Mouse (Mus musculus): ENCODE data around the gene Zfp974. TPM values are rescaled to one million over a fixed set of nuclear protein-coding genes. Genes with fewer than 3 reads are reported as not detected.
"Not testable (repeated sequence)": the region's sequence is repeated elsewhere in the genome, so short reads cannot be mapped to it uniquely, and the experiment has no call there.

Zfp974 gene
- 5.8 and 6.1 TPM in 2 replicates for polyA plus RNA-seq (2015; fragmentation: Nextera tagmentation; extraction: Ambion mirVana)

DNA sequence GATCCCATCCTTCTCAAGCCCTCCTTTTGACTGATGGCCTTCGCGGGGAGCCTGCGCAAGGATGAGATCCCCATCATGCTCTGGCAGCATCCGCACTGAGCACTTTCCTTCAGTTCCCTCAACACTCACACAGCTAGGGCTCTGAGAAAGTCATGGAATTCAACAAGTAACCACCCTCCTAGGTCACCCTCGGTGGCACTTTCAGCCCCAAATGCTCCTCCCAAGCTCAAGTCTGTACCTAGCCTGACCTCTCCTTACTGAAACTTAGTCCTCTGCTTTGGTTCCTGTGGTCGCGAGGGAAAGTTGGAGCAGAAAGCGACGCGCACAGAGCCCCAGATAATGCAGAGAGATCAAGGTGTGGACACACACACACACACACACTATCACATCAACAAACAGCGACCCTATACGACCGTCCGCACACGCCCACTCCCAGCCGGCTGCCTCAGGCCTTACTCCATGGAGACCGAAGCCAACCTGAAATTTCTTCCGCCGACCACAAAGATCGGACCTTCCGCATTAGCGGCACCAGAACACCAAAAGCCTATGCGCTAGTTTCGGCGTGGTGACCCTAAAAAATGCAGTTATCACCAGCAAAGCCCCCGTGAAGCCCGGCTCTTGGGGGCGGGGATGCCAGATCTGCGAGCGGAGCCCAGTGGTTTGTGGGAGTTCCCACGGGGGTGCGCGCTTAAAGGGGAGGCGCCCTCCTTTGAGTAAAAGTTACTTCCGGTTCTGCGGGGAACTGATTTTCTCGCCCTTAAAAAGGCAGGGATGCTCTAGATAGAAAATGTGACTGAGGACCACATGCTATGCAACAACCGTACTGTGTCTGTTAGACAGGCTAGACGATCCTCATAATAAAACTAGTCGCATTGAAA lies at the start of gene Zfp974:
Gene Zfp974 (minus strand): TSS at position 643 of the 878 bp plus-strand sequence.
- 5% methylated on average over 40 of the region's 40 CpGs for WGBS
- Histone ChIP-seq H3K36me3 (ENCODE audit: control insufficient read depth, insufficient read depth, low read length) (no peaks in the 10 kb centered on the region), H3K4me2 (ENCODE audit: low read depth, low read length) (peak within 1 kb of the TSS; percentile 93), H3K9me3 (ENCODE audit: control insufficient read depth, low read length) (no peaks in the 10 kb centered on the region), H3K27me3 (replicated peaks; ENCODE audit: control insufficient read depth, insufficient read depth, low read length) (no peaks in the 10 kb centered on the region), H3K4me3 (ENCODE audit: low read length) (peak within 1 kb of the TSS; percentile 76), H3K4me1 (ENCODE audit: control insufficient read depth, insufficient read depth, low read length) (peaks cover 8% of the 10 kb centered on the region), H3K9ac (ENCODE audit: low read depth, low read length) (peak within 1 kb of the TSS; percentile 82), H3K27ac (ENCODE audit: low read length) (peak within 1 kb of the TSS; percentile 14; the same call in 1 of the 2 replicates)
- peak; percentile 92 for ATAC-seq

- H3K27me3 ChIP-seq (replicated peaks; ENCODE audit: control insufficient read depth, insufficient read depth, low read length); H3K9me3 ChIP-seq (ENCODE audit: control insufficient read depth, low read length); H3K9ac ChIP-seq (ENCODE audit: low read depth, low read length); ATAC-seq; H3K4me1 ChIP-seq (ENCODE audit: control insufficient read depth, insufficient read depth, low read length); H3K36me3 ChIP-seq (ENCODE audit: control insufficient read depth, insufficient read depth, low read length); H3K4me2 ChIP-seq (ENCODE audit: low read depth, low read length); H3K27ac ChIP-seq (ENCODE audit: low read length); H3K4me3 ChIP-seq (ENCODE audit: low read length): not testable (repeated sequence)
- WGBS: 94% methylated on average over 13 of the region's 13 CpGs
Measured at GRCm38 (mm10) chr7:27949451-27949850, 20.2 kb upstream of the Zfp974 start.

- H3K36me3 ChIP-seq (ENCODE audit: control insufficient read depth, insufficient read depth, low read length); H3K4me1 ChIP-seq (ENCODE audit: control insufficient read depth, insufficient read depth, low read length); ATAC-seq; H3K4me2 ChIP-seq (ENCODE audit: low read depth, low read length); H3K27me3 ChIP-seq (replicated peaks; ENCODE audit: control insufficient read depth, insufficient read depth, low read length); H3K27ac ChIP-seq (ENCODE audit: low read length); H3K4me3 ChIP-seq (ENCODE audit: low read length); H3K9ac ChIP-seq (ENCODE audit: low read depth, low read length); H3K9me3 ChIP-seq (ENCODE audit: control insufficient read depth, low read length): not testable (repeated sequence)
- WGBS: 50% methylated on average over 5 of the region's 7 CpGs
Measured at GRCm38 (mm10) chr7:27941869-27942268, 12.6 kb upstream of the Zfp974 start.

- peak overlapping the region; percentile 32 for H3K4me3 ChIP-seq (ENCODE audit: low read length)
- H3K4me2 ChIP-seq (ENCODE audit: low read depth, low read length): peak overlapping the region; percentile 48
- not testable (repeated sequence) for H3K27me3 ChIP-seq (replicated peaks; ENCODE audit: control insufficient read depth, insufficient read depth, low read length); H3K9me3 ChIP-seq (ENCODE audit: control insufficient read depth, low read length); H3K36me3 ChIP-seq (ENCODE audit: control insufficient read depth, insufficient read depth, low read length); H3K27ac ChIP-seq (ENCODE audit: low read length); H3K4me1 ChIP-seq (ENCODE audit: control insufficient read depth, insufficient read depth, low read length)
- ATAC-seq: peak; percentile 61; the same call in 1 of the 2 replicates
- peak overlapping the region; percentile 51; the same call in 1 of the 2 replicates for H3K9ac ChIP-seq (ENCODE audit: low read depth, low read length)
- WGBS: 9% methylated on average over 1 of the region's 9 CpGs
Measured at GRCm38 (mm10) chr7:27933800-27934158, 4.5 kb upstream of the Zfp974 start.

- peak; percentile 81 for ATAC-seq
- peak overlapping the region; percentile 51 for H3K9ac ChIP-seq (ENCODE audit: low read depth, low read length)
- H3K4me1 ChIP-seq (ENCODE audit: control insufficient read depth, insufficient read depth, low read length): peaks cover 8% of the 10 kb centered on the region
- peak overlapping the region; percentile 48 for H3K4me2 ChIP-seq (ENCODE audit: low read depth, low read length)
- H3K36me3 ChIP-seq (ENCODE audit: control insufficient read depth, insufficient read depth, low read length): no peaks in the 10 kb centered on the region
- H3K9me3 ChIP-seq (ENCODE audit: control insufficient read depth, low read length): no peaks in the 10 kb centered on the region
- peak overlapping the region; percentile 32 for H3K4me3 ChIP-seq (ENCODE audit: low read length)
- 18% methylated on average over 7 of the region's 7 CpGs for WGBS
- H3K27me3 ChIP-seq (replicated peaks; ENCODE audit: control insufficient read depth, insufficient read depth, low read length): no peaks in the 10 kb centered on the region
- H3K27ac ChIP-seq (ENCODE audit: low read length): no peak overlapping the region
Measured at GRCm38 (mm10) chr7:27933050-27933799, 4.0 kb upstream of the Zfp974 start.

- WGBS: 30% methylated on average over 4 of the region's 4 CpGs
Measured at GRCm38 (mm10) chr7:27927041-27927440, 2.2 kb downstream of the Zfp974 start.

GRCm38 (mm10) chr7:27910952-27911351 lies 18.3 kb downstream of the Zfp974 start:
- H3K4me3 ChIP-seq (ENCODE audit: low read length); H3K36me3 ChIP-seq (ENCODE audit: control insufficient read depth, insufficient read depth, low read length); H3K4me2 ChIP-seq (ENCODE audit: low read depth, low read length); ATAC-seq; H3K9me3 ChIP-seq (ENCODE audit: control insufficient read depth, low read length); H3K4me1 ChIP-seq (ENCODE audit: control insufficient read depth, insufficient read depth, low read length); H3K9ac ChIP-seq (ENCODE audit: low read depth, low read length); H3K27ac ChIP-seq (ENCODE audit: low read length); H3K27me3 ChIP-seq (replicated peaks; ENCODE audit: control insufficient read depth, insufficient read depth, low read length): not testable (repeated sequence)
- 85% methylated on average over 3 of the region's 4 CpGs for WGBS

More at GRCm38 (mm10) chr7:27927041-27927440, 2.2 kb downstream of the Zfp974 start:
- not testable (repeated sequence) for H3K27ac ChIP-seq (ENCODE audit: low read length); H3K4me2 ChIP-seq (ENCODE audit: low read depth, low read length); ATAC-seq; H3K9me3 ChIP-seq (ENCODE audit: control insufficient read depth, low read length); H3K4me3 ChIP-seq (ENCODE audit: low read length); H3K4me1 ChIP-seq (ENCODE audit: control insufficient read depth, insufficient read depth, low read length); H3K9ac ChIP-seq (ENCODE audit: low read depth, low read length); H3K27me3 ChIP-seq (replicated peaks; ENCODE audit: control insufficient read depth, insufficient read depth, low read length); H3K36me3 ChIP-seq (ENCODE audit: control insufficient read depth, insufficient read depth, low read length)

DNA sequence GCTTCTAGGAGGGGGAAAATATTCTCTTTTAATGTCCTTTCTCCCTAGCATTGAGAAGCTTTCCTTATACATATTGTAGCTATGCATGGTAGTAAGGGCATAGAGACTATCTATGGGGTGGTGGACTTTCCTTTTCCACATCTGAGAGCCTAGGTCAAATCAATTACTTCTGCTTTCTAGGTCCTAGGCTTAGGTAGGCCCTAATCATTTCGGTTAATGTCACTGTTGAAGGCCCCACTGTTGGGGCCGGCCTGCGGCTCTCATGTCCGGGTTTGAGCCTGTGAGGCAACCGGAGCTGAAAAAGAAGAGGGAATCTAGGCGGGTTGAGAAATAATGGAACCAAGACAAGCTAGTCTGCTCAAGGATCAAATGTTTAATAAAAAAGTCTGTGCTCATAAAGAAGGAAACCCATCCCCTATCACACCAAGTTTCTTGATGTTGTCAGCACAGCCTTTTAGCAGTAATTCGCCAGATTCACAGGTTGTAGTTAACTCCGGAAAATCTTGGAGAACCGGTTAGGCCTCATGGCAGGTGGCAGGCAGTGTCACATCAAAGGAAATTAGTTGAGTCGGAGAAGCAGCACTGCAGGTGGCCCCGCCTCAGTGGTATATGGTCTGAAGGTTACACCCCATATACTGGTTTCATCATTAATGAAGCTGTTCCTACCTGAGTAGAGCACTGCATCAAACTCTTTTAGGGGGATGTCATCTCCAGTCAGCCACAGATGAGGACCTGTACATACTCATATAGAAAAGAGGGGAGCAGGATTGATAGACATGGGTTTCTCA lies 24.0 kb downstream of the Zfp974 start:
- Histone ChIP-seq H3K27ac (ENCODE audit: low read length) (peak overlapping the region; percentile 49; the same call in 1 of the 2 replicates), H3K9ac (ENCODE audit: low read depth, low read length) (no peak overlapping the region), H3K27me3 (replicated peaks; ENCODE audit: control insufficient read depth, insufficient read depth, low read length) (no peaks in the 10 kb centered on the region), H3K36me3 (ENCODE audit: control insufficient read depth, insufficient read depth, low read length) (no peaks in the 10 kb centered on the region), H3K9me3 (ENCODE audit: control insufficient read depth, low read length) (no peaks in the 10 kb centered on the region; the same call in 1 of the 2 replicates), H3K4me3 (ENCODE audit: low read length) (no peak overlapping the region), H3K4me1 (ENCODE audit: control insufficient read depth, insufficient read depth, low read length) (no peaks in the 10 kb centered on the region; the same call in 1 of the 2 replicates), H3K4me2 (ENCODE audit: low read depth, low read length) (no peak overlapping the region)
- WGBS: 56% methylated on average over 11 of the region's 11 CpGs
- ATAC-seq: peak; percentile 95

GRCm38 (mm10) chr7:27900601-27901000 lies 28.7 kb downstream of the Zfp974 start:
- ATAC-seq: no peak
- Histone ChIP-seq H3K36me3 (ENCODE audit: control insufficient read depth, insufficient read depth, low read length) (no peaks in the 10 kb centered on the region), H3K4me3 (ENCODE audit: low read length) (no peak overlapping the region), H3K27ac (ENCODE audit: low read length) (no peak overlapping the region), H3K4me1 (ENCODE audit: control insufficient read depth, insufficient read depth, low read length) (no peaks in the 10 kb centered on the region; the same call in 1 of the 2 replicates), H3K27me3 (replicated peaks; ENCODE audit: control insufficient read depth, insufficient read depth, low read length) (no peaks in the 10 kb centered on the region), H3K9me3 (ENCODE audit: control insufficient read depth, low read length) (no peaks in the 10 kb centered on the region; the same call in 1 of the 2 replicates), H3K9ac (ENCODE audit: low read depth, low read length) (no peak overlapping the region), H3K4me2 (ENCODE audit: low read depth, low read length) (no peak overlapping the region)
- 92% methylated on average over 4 of the region's 4 CpGs for whole genome bisulfite sequencing

Data from intestine, embryonic 16.5 days (tissue).